Mouse (Mus musculus) heart, postnatal 0 days (tissue): ENCODE data around the gene C1qtnf5. TPM values are rescaled to one million over a fixed set of nuclear protein-coding genes. Genes with fewer than 3 reads are reported as not detected.

Source experiments
- ATAC-seq: fragments of 200-750 bp; cut with Nextera tagmentation; 2 replicates; pipeline ENCODE4 v1.8.0; 2017; ENCODE audit warnings: low read depth, moderate number of reproducible peaks, moderate library complexity; ENCODE audit not compliant: insufficient read depth
- DNase-seq: peaks from one replicate; pipeline ENCODE4 v3.0.0-alpha.2; 2016; ENCODE audit warnings: low spot score
- H3K27ac ChIP-seq: fragments of 300-500 bp; sonication (generic); 2 replicates; pipeline ENCODE4 v1.5.1; 2014; ENCODE audit warnings: low read depth, mild to moderate bottlenecking
- H3K27me3 ChIP-seq: fragments of 300-500 bp; sonication (generic); 2 replicates; pipeline ENCODE4 v1.6.1; 2014; ENCODE audit warnings: low read length, mixed read lengths; ENCODE audit not compliant: control insufficient read depth, insufficient read depth
- H3K36me3 ChIP-seq: fragments of 300-500 bp; sonication (generic); replicated peaks from 2 replicates; pipeline ENCODE4 v1.6.1; 2014; ENCODE audit warnings: low read length, mixed read lengths; ENCODE audit not compliant: control insufficient read depth, insufficient read depth
- H3K4me1 ChIP-seq: fragments of 300-500 bp; sonication (generic); 2 replicates; pipeline ENCODE4 v1.6.1; 2014; ENCODE audit warnings: antibody characterized with exemption; ENCODE audit not compliant: control insufficient read depth, insufficient read depth
- H3K4me2 ChIP-seq: fragments of 300-500 bp; sonication (generic); 2 replicates; pipeline ENCODE4 v1.6.1; 2014; ENCODE audit warnings: low read depth, mild to moderate bottlenecking, low read length, moderate library complexity
- H3K4me3 ChIP-seq: fragments of 300-500 bp; sonication (generic); 2 replicates; pipeline ENCODE4 v1.5.1; 2014; ENCODE audit warnings: low read depth, low read length
- H3K9ac ChIP-seq: fragments of 300-500 bp; sonication (generic); replicated peaks from 2 replicates; pipeline ENCODE4 v1.6.1; 2014; ENCODE audit warnings: low read depth, low read length, mixed read lengths
- H3K9me3 ChIP-seq: fragments of 300-500 bp; sonication (generic); replicated peaks from 2 replicates; pipeline ENCODE4 v1.6.1; 2016; ENCODE audit warnings: low read length; ENCODE audit not compliant: control insufficient read depth
- CTCF ChIP-seq: IDR thresholded peaks from 2 replicates; pipeline ENCODE4 v1.5.1; 2016; ENCODE audit warnings: antibody characterized with exemption, control low read depth, low read depth
- EP300 ChIP-seq: IDR thresholded peaks from 2 replicates; pipeline ENCODE4 v1.6.1; 2016; ENCODE audit warnings: antibody characterized with exemption, low read depth
- WGBS: fragments of 180-500 bp; shearing (Covaris S2); extraction: QIAGEN DNeasy Blood & Tissue Kit; methylation state at CpG from one replicate; pipeline ENCODE4 v1.1.7; 2014; 5-methylcytosine and 5-hydroxymethylcytosine counted together
- polyA plus RNA-seq: library from polyadenylated mRNA; unstranded; fragments of >200 nt; fragmentation: Nextera tagmentation; extraction: Ambion mirVana; gene quantifications from 2 replicates; pipeline ENCODE4 v1.2.1, GENCODE M21; 2015
- total RNA-seq: library from RNA; depleted of rRNA; stranded (reverse); fragments of >200 nt; gene quantifications from 2 replicates; pipeline ENCODE4 v1.2.3, GENCODE M21; 2014; ENCODE audit warnings: low replicate concordance

Gene C1qtnf5
- total and polyA plus RNA-seq, 2 experiments from 2014 or later = 4.1 to 9.0 TPM

- Histone ChIP-seq H3K4me2 (peak overlapping the region; percentile 95), H3K4me1 (peaks cover 28% of the 10 kb centered on the region), H3K9me3 (no peaks in the 10 kb centered on the region), H3K27ac (peak overlapping the region; percentile 97), H3K9ac (0 out of 2 replicates have a peak overlapping the region, but pooled peaks have one; percentile 12), H3K36me3 (peaks cover 44% of the 10 kb centered on the region), H3K27me3 (no peaks in the 10 kb centered on the region), H3K4me3 (no peak overlapping the region)
- no peak for ATAC-seq
- TF ChIP-seq EP300 = no peak
- TF ChIP-seq CTCF = no peak
- no peak for DNase-seq
- 19% methylated on average over 12 of the region's 12 CpGs for WGBS
These were observed 18.0 kb upstream of the C1qtnf5 start for GRCm38 (mm10) chr9:44088877-44089608.

- Histone ChIP-seq H3K9ac (no peak overlapping the region), H3K4me1 (peaks cover 20% of the 10 kb centered on the region), H3K27ac (peak overlapping the region; percentile 57; the same call in 1 of the 2 replicates), H3K9me3 (no peaks in the 10 kb centered on the region), H3K36me3 (peaks cover 60% of the 10 kb centered on the region), H3K27me3 (no peaks in the 10 kb centered on the region), H3K4me3 (no peak overlapping the region), H3K4me2 (no peak overlapping the region)
- DNase-seq (peak; percentile 66), ATAC-seq (peak; percentile 71)
- TF ChIP-seq EP300 (no peak), CTCF (peak; percentile 80)
- 36% methylated on average over 24 of the region's 24 CpGs for WGBS
These were observed 13.2 kb upstream of the C1qtnf5 start for GRCm38 (mm10) chr9:44093612-44094503.

GRCm38 (mm10) chr9:44094737-44095136 lies 12.3 kb upstream of the C1qtnf5 start:
- no peaks in the 10 kb centered on the region for H3K9me3 ChIP-seq
- DNase-seq (no peak), ATAC-seq (no peak)
- H3K9ac ChIP-seq = no peak overlapping the region
- no peak overlapping the region for H3K27ac ChIP-seq
- no peak overlapping the region for H3K4me3 ChIP-seq
- no peaks in the 10 kb centered on the region for H3K27me3 ChIP-seq
- WGBS = 78% methylated on average over 3 of the region's 3 CpGs
- no peak overlapping the region for H3K4me2 ChIP-seq
- peaks cover 11% of the 10 kb centered on the region; the same call in 1 of the 2 replicates for H3K4me1 ChIP-seq
- TF ChIP-seq CTCF (no peak), EP300 (no peak)
- peaks cover 57% of the 10 kb centered on the region for H3K36me3 ChIP-seq

GRCm38 (mm10) chr9:44095781-44096180 lies 11.3 kb upstream of the C1qtnf5 start:
- Histone ChIP-seq H3K36me3 (peaks cover 47% of the 10 kb centered on the region), H3K27me3 (no peaks in the 10 kb centered on the region), H3K4me1 (peaks cover 6% of the 10 kb centered on the region; the same call in 1 of the 2 replicates), H3K9ac (no peak overlapping the region), H3K4me3 (no peak overlapping the region), H3K27ac (peak overlapping the region; percentile 93), H3K9me3 (no peaks in the 10 kb centered on the region), H3K4me2 (no peak overlapping the region)
- DNase-seq (no peak), ATAC-seq (no peak)
- 84% methylated on average over 9 of the region's 9 CpGs for WGBS
- TF ChIP-seq CTCF (no peak), EP300 (no peak)

GRCm38 (mm10) chr9:44096536-44096935 lies 10.5 kb upstream of the C1qtnf5 start:
- TF ChIP-seq EP300 (no peak), CTCF (no peak; the same call in 1 of the 2 replicates)
- DNase-seq = peak; percentile 84
- Histone ChIP-seq H3K36me3 (peaks cover 40% of the 10 kb centered on the region), H3K4me3 (no peak overlapping the region), H3K27me3 (no peaks in the 10 kb centered on the region), H3K4me1 (peaks cover 6% of the 10 kb centered on the region; the same call in 1 of the 2 replicates), H3K4me2 (no peak overlapping the region), H3K9ac (no peak overlapping the region), H3K9me3 (no peaks in the 10 kb centered on the region), H3K27ac (peak overlapping the region; percentile 93)
- WGBS = 21% methylated on average over 9 of the region's 9 CpGs
- peak; percentile 78 for ATAC-seq
